Comparison of ENCODE assay signal across 29 mouse cellular contexts in the genomic region with DNA sequence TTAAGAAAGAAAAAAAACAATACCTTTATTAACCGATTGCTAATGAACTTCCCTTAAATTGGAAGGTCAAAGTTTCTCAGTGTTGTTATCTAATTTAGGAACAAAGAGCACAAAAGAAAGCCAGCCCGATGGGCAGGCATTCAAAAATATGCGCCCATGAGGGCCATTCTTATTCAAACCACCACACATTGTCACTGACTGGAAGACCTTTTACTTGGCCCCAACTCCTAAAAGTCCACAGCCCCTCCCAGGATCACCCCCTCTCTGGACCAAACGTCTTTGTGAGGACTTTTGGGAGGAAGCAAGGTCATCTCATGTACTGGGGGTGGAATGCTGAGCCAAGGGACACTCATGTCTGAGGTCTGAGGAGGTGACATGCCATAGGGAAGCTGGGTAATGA. TPM values are rescaled to one million over a fixed set of nuclear protein-coding genes. Genes with fewer than 3 reads are reported as not detected.
DNase-seq lines count a peak whose midpoint lies in the region; ATAC-seq and TF ChIP-seq lines count a peak whose summit lies in the region.
"Had no signal": no experiment of that assay in that cellular context is flagged by ENCODE, and none has a peak within 500 bp of the region (broad histone marks: within the 10 kb centered on the region; RNA-seq: fewer than 3 reads in every experiment).

No protein-coding gene starts in this region.

- H3K27me3 ChIP-seq in hindbrain, embryonic 10.5 days (ENCODE audit: insufficient read depth, poor library complexity, severe bottlenecking), result no peaks in the 10 kb centered on the region
- no peaks in the 10 kb centered on the region for H3K27me3 ChIP-seq in hindbrain, embryonic 12.5 days
- H3K27me3 ChIP-seq in CH12.LX (replicated peaks), result peaks cover 1% of the 10 kb centered on the region
- H3K27me3 ChIP-seq in ES-Bruce4 (ENCODE audit: control insufficient read depth, insufficient read depth, low read length, poor library complexity, severe bottlenecking), result no peaks in the 10 kb centered on the region
- H3K27me3 ChIP-seq: forebrain, embryonic 12.5 days; heart, embryonic 12.5 days; heart, embryonic 15.5 days; hindbrain, embryonic 15.5 days had no signal

- no peak for ATAC-seq in hindbrain, embryonic 12.5 days (ENCODE audit: low FRiP score)
- ATAC-seq: forebrain, embryonic 16.5 days; intestine, postnatal 0 days had no signal

- in situ Hi-C loops in CH12.LX (cut with MboI; ENCODE audit: low pct_ligation_motif_present, low pct_unique_long_range_greater_than_20kb, low sequenced_read_pairs), result no loop called here

- dilution Hi-C loops in CH12.LX (cut with MboI; ENCODE audit: extremely low pct_ligation_motif_present, extremely low pct_unique_long_range_greater_than_20kb, low sequenced_read_pairs), result no loop called here

- H3K4me1 ChIP-seq in hindbrain, embryonic 10.5 days (replicated peaks), result peaks cover 12% of the 10 kb centered on the region
- H3K4me1 ChIP-seq in hindbrain, embryonic 12.5 days, result peaks cover 7% of the 10 kb centered on the region; the same call in 1 of the 2 replicates
- H3K4me1 ChIP-seq in CH12.LX (ENCODE audit: control insufficient read depth in 1 of 2, insufficient read depth in 2 of 2), result no peaks in the 10 kb centered on the region
- H3K4me1 ChIP-seq in ES-Bruce4 (ENCODE audit: control insufficient read depth, insufficient read depth, low read length), result peaks cover 3% of the 10 kb centered on the region
- H3K4me1 ChIP-seq: heart, embryonic 12.5 days had no signal

- TF ChIP-seq EP300 in CH12.LX (IDR thresholded peaks at IDR 0.05; ENCODE audit: low read length) (no peak), ES-Bruce4 (IDR thresholded peaks at IDR 0.05; ENCODE audit: insufficient read depth, low read depth, low read length) (peak; percentile 99)

- H3K27ac ChIP-seq in hindbrain, embryonic 10.5 days, result peak overlapping the region; percentile 30; the same call in 1 of the 2 replicates
- H3K27ac ChIP-seq in hindbrain, embryonic 12.5 days, result no peak overlapping the region
- no peak overlapping the region for H3K27ac ChIP-seq in CH12.LX (ENCODE audit: insufficient read depth, low read depth)
- peak overlapping the region; percentile 99 for H3K27ac ChIP-seq in ES-Bruce4 (ENCODE audit: insufficient read depth, low read length)
- H3K27ac ChIP-seq: embryonic facial prominence, embryonic 10.5 days; embryonic facial prominence, embryonic 13.5 days; forebrain, embryonic 12.5 days; heart, embryonic 15.5 days; hindbrain, embryonic 15.5 days had no signal

- WGBS in hindbrain, embryonic 10.5 days, result 44% methylated on average over 4 of the region's 4 CpGs
- WGBS in hindbrain, embryonic 12.5 days, result 41% methylated on average over 4 of the region's 4 CpGs

- H3K9ac ChIP-seq in hindbrain, embryonic 12.5 days, result no peak overlapping the region
- H3K9ac ChIP-seq in CH12.LX (ENCODE audit: insufficient read depth, low read depth) (no peak overlapping the region), ES-Bruce4 (ENCODE audit: low read depth, poor library complexity, severe bottlenecking) (0 out of 2 replicates have a peak overlapping the region, but pooled peaks have one; percentile 53)
- H3K9ac ChIP-seq: embryonic facial prominence, embryonic 13.5 days; forebrain, embryonic 12.5 days; heart, embryonic 12.5 days; heart, embryonic 15.5 days; hindbrain, embryonic 15.5 days had no signal

- TF ChIP-seq CTCF in CH12.LX (conservative IDR thresholded peaks at IDR 0.05 in 1 of 2, IDR thresholded peaks at IDR 0.05 in 1 of 2; ENCODE audit: low read depth in 2 of 2, low read length in 2 of 2), result no peak
- no peak for TF ChIP-seq CTCF in ES-Bruce4 (IDR thresholded peaks at IDR 0.05; ENCODE audit: low read depth, low read length)

- no peak for TF ChIP-seq POLR2A in CH12.LX (IDR thresholded peaks at IDR 0.05; ENCODE audit: low read depth, low read length)
- TF ChIP-seq POLR2A in ES-Bruce4 (IDR thresholded peaks at IDR 0.05; ENCODE audit: insufficient read depth, low read length), result no peak

- H3K36me3 ChIP-seq in hindbrain, embryonic 10.5 days, result no peaks in the 10 kb centered on the region
- no peaks in the 10 kb centered on the region for H3K36me3 ChIP-seq in hindbrain, embryonic 12.5 days
- H3K36me3 ChIP-seq in CH12.LX (replicated peaks in 1 of 2; ENCODE audit: control insufficient read depth in 1 of 2, insufficient read depth in 1 of 2, low read length in 1 of 2) (peaks cover 0 to under 1% of the 10 kb centered on the region in 2 experiments), ES-Bruce4 (ENCODE audit: control insufficient read depth, insufficient read depth, low read length, poor library complexity, severe bottlenecking) (no peaks in the 10 kb centered on the region)
- H3K36me3 ChIP-seq: embryonic facial prominence, embryonic 10.5 days; embryonic facial prominence, embryonic 13.5 days; forebrain, embryonic 12.5 days; heart, embryonic 12.5 days; heart, embryonic 15.5 days; hindbrain, embryonic 15.5 days had no signal

- no peak for DNase-seq in hindbrain, embryonic 10.5 days (ENCODE audit: low spot score)
- DNase-seq in CH12.LX (ENCODE audit: extremely low read depth) (no peak), R1 (ENCODE audit: low read depth, low spot score) (peak; percentile 99)
- no peak for DNase-seq in left cerebral cortex, postnatal 10 days (ENCODE audit: extremely low spot score in 1 of 2, low spot score in 2 of 2)
- DNase-seq in thymus, postnatal 10 days (ENCODE audit: low spot score in 2 of 2), result no peak
- DNase-seq in thymus, postnatal 4 days, result no peak
- DNase-seq: adrenal gland, adult 2 months; adrenal gland, postnatal 14 days; B cell, adult 2 months; cerebellum, adult 11 months; cerebellum, adult 2 months; cerebellum, adult 9-11 months; cerebellum, postnatal 25 days; gastrocnemius, postnatal 10 days; gastrocnemius, postnatal 36 days; heart, postnatal 10 days; heart, postnatal 36 days had no signal

- no peaks in the 10 kb centered on the region for H3K79me2 ChIP-seq in CH12.LX (replicated peaks; ENCODE audit: control insufficient read depth, extremely low read depth, insufficient read depth, poor library complexity, severe bottlenecking)

- intact Hi-C loops in left cerebral cortex, postnatal 10 days (cut with DNase I), result no loop called here

- H3K9me3 ChIP-seq in hindbrain, embryonic 10.5 days, result no peaks in the 10 kb centered on the region
- H3K9me3 ChIP-seq in hindbrain, embryonic 12.5 days (replicated peaks), result no peaks in the 10 kb centered on the region
- H3K9me3 ChIP-seq in CH12.LX (replicated peaks; ENCODE audit: low read length), result no peaks in the 10 kb centered on the region
- H3K9me3 ChIP-seq in ES-Bruce4 (replicated peaks; ENCODE audit: control insufficient read depth, insufficient read depth, low read length, poor library complexity, severe bottlenecking), result no peaks in the 10 kb centered on the region
- H3K9me3 ChIP-seq: embryonic facial prominence, embryonic 10.5 days; embryonic facial prominence, embryonic 13.5 days; forebrain, embryonic 12.5 days; heart, embryonic 12.5 days; heart, embryonic 15.5 days; hindbrain, embryonic 15.5 days had no signal

- no peak overlapping the region for H3K4me3 ChIP-seq in hindbrain, embryonic 10.5 days
- no peak overlapping the region for H3K4me3 ChIP-seq in hindbrain, embryonic 12.5 days
- H3K4me3 ChIP-seq in CH12.LX (replicated peaks in 1 of 3; ENCODE audit: low read depth in 2 of 3, low read length in 2 of 3, poor library complexity in 1 of 3) (no peak overlapping the region), ES-Bruce4 (ENCODE audit: low read depth, low read length) (no peak overlapping the region)
- H3K4me3 ChIP-seq: embryonic facial prominence, embryonic 10.5 days; embryonic facial prominence, embryonic 13.5 days; erythroblast, embryonic 14.5 days; forebrain, embryonic 12.5 days; heart, embryonic 12.5 days; heart, embryonic 15.5 days; hindbrain, embryonic 15.5 days had no signal

- TF ChIP-seq RAD21 in CH12.LX (IDR thresholded peaks at IDR 0.05; ENCODE audit: low read depth, low read length), result no peak

- no peak overlapping the region for H3K4me2 ChIP-seq in hindbrain, embryonic 12.5 days (replicated peaks)
- peak overlapping the region; percentile 37 for H3K4me2 ChIP-seq in CH12.LX (ENCODE audit: insufficient read depth, low read depth, poor library complexity, severe bottlenecking)
- H3K4me2 ChIP-seq: embryonic facial prominence, embryonic 13.5 days; forebrain, embryonic 12.5 days; heart, embryonic 12.5 days; heart, embryonic 15.5 days; hindbrain, embryonic 15.5 days had no signal

TF ChIP-seq in CH12.LX, 34 proteins besides CTCF, POLR2A, EP300 and RAD21 (continues in another document):
- no peak for TF ChIP-seq ETS1 (conservative IDR thresholded peaks at IDR 0.05; ENCODE audit: low read depth, low read length)
- no peak for TF ChIP-seq MAZ (IDR thresholded peaks at IDR 0.05; ENCODE audit: low read depth, low read length)
- TF ChIP-seq JUN (IDR thresholded peaks at IDR 0.05; ENCODE audit: insufficient read depth, low read depth, low read length), result no peak
- TF ChIP-seq ELF1 (IDR thresholded peaks at IDR 0.05; ENCODE audit: low read depth, low read length), result no peak
- no peak for TF ChIP-seq NELFE (IDR thresholded peaks at IDR 0.05; ENCODE audit: low read depth, low read length)
- TF ChIP-seq PAX5 (IDR thresholded peaks at IDR 0.05; ENCODE audit: low read length), result no peak
- no peak for TF ChIP-seq ZC3H11A (IDR thresholded peaks at IDR 0.05; ENCODE audit: low read depth, low read length)
- TF ChIP-seq E2F4 (IDR thresholded peaks at IDR 0.05; ENCODE audit: insufficient replicate concordance, low read depth, low read length), result no peak
- no peak for TF ChIP-seq JUND (conservative IDR thresholded peaks at IDR 0.05; ENCODE audit: low read depth, low read length)
- TF ChIP-seq MYC (IDR thresholded peaks at IDR 0.05; ENCODE audit: low read depth, low read length), result no peak
- TF ChIP-seq NRF1 (IDR thresholded peaks at IDR 0.05; ENCODE audit: low read depth, low read length), result no peak

RNA-seq across cellular contexts. Expression of a gene that starts 4.7 kb away (rescaled TPM):
- polyA plus RNA-seq in hindbrain, embryonic 10.5 days (2016; fragmentation: Nextera tagmentation; extraction: Ambion mirVana), result 46.5 and 52.6 TPM in 2 replicates
- polyA plus RNA-seq in hindbrain, embryonic 12.5 days (2016; fragmentation: Nextera tagmentation; extraction: Ambion mirVana), result 45.3 and 47.8 TPM in 2 replicates
- 0.08 TPM in 2 replicates for total RNA-seq in CH12.LX (2012; rRNA removed)
- total RNA-seq in CH12.LX (2014; rRNA removed), result not detected in 2 replicates
- polyA plus RNA-seq in CH12.LX (2012; ENCODE audit: insufficient read length, low read depth), result 0.09 and 0.10 TPM in 2 replicates
- polyA plus RNA-seq in ES-Bruce4 (2011; ENCODE audit: insufficient read depth, insufficient read length, low read depth, missing spikeins), result 43.5 and 52.7 TPM in 2 replicates
- 10 to 100 TPM; 20.4 to 23.1 TPM for total RNA-seq in left cerebral cortex, postnatal 10 days (2021)
- total RNA-seq: granulocyte monocyte progenitor cell, adult 5-6 weeks had no signal
- polyA plus RNA-seq: erythroblast, embryonic 14.5 days had no signal

RNA-seq across cellular contexts. Expression of a gene that starts 33.6 kb away (rescaled TPM):
- 50.3 and 54.4 TPM in 2 replicates for polyA plus RNA-seq in hindbrain, embryonic 10.5 days (2016; fragmentation: Nextera tagmentation; extraction: Ambion mirVana)
- polyA plus RNA-seq in hindbrain, embryonic 12.5 days (2016; fragmentation: Nextera tagmentation; extraction: Ambion mirVana), result 42.7 and 47.0 TPM in 2 replicates
- total RNA-seq in CH12.LX (2012; rRNA removed) (123 and 128 TPM in 2 replicates), CH12.LX (2014; rRNA removed) (110 and 112 TPM in 2 replicates)
- polyA plus RNA-seq in CH12.LX (2012; ENCODE audit: insufficient read length, low read depth) (97.4 and 102 TPM in 2 replicates), ES-Bruce4 (2011; ENCODE audit: insufficient read depth, insufficient read length, low read depth, missing spikeins) (50.1 and 53.2 TPM in 2 replicates)
- 10 to 100 TPM; 20.0 to 21.2 TPM for total RNA-seq in left cerebral cortex, postnatal 10 days (2021)

Comparison
In these comparisons a context has a peak if more than half of its experiments do, and no peak if none do; other contexts are left out.
1. H3K27ac ChIP-seq: peak in hindbrain, embryonic 10.5 days (single experiment) and ES-Bruce4 (single experiment); none in hindbrain, embryonic 12.5 days (single experiment) and CH12.LX (single experiment).
2. RNA of a gene that starts 4.7 kb away (polyA plus RNA-seq): 46.5 to 52.6 TPM in hindbrain, embryonic 10.5 days, 45.3 to 47.8 TPM in hindbrain, embryonic 12.5 days and 43.5 to 52.7 TPM in ES-Bruce4; 0.09 to 0.10 TPM in CH12.LX; every median in the first group is over 10 times any median in the second.